Mouse (Mus musculus): ENCODE data around the gene Vmn1r211. TPM values are rescaled to one million over a fixed set of nuclear protein-coding genes. Genes with fewer than 3 reads are reported as not detected.
"Not testable (repeated sequence)": the region's sequence is repeated elsewhere in the genome, so short reads cannot be mapped to it uniquely, and the experiment has no call there.

Gene Vmn1r211
- polyA plus RNA-seq, 1 experiment from 2014 or later, result not detected

- H3K4me1 ChIP-seq (replicated peaks; ENCODE audit: control insufficient read depth, insufficient read depth, low read length); H3K27ac ChIP-seq (ENCODE audit: low read depth, low read length); ATAC-seq; H3K4me2 ChIP-seq (replicated peaks; ENCODE audit: low read depth); H3K9me3 ChIP-seq (ENCODE audit: control insufficient read depth); H3K4me3 ChIP-seq (ENCODE audit: low read depth, low read length); H3K36me3 ChIP-seq (ENCODE audit: control insufficient read depth, insufficient read depth); H3K9ac ChIP-seq (ENCODE audit: low read depth, low read length); H3K27me3 ChIP-seq (replicated peaks; ENCODE audit: control insufficient read depth, insufficient read depth, low read length): not testable (repeated sequence)
Observed at GRCm38 (mm10) chr13:22809582-22809981, 47.8 kb downstream of the Vmn1r211 start, which contains the start of gene Vmn1r209. Gene Vmn1r209 (minus strand): TSS chr13:22809682.

Other genes starting within 250 kb of the Vmn1r211 start
- not detected in 2 replicates for gene Vmn1r206, start 233.3 kb downstream of the Vmn1r211 start, polyA plus RNA-seq (2015; fragmentation: Nextera tagmentation; extraction: Ambion mirVana)
- gene Vmn1r207-ps, start 127.9 kb downstream of the Vmn1r211 start, polyA plus RNA-seq (2015; fragmentation: Nextera tagmentation; extraction: Ambion mirVana), result not detected in 2 replicates
- gene Vmn1r208, start 80.2 kb downstream of the Vmn1r211 start, polyA plus RNA-seq (2015; fragmentation: Nextera tagmentation; extraction: Ambion mirVana), result not detected in 2 replicates
- not detected in 2 replicates for gene Vmn1r209, start 47.9 kb downstream of the Vmn1r211 start, polyA plus RNA-seq (2015; fragmentation: Nextera tagmentation; extraction: Ambion mirVana)
- gene Vmn1r210, start 26.2 kb downstream of the Vmn1r211 start, polyA plus RNA-seq (2015; fragmentation: Nextera tagmentation; extraction: Ambion mirVana), result not detected in 2 replicates
- gene Vmn1r212, start 26.6 kb upstream of the Vmn1r211 start, polyA plus RNA-seq (2015; fragmentation: Nextera tagmentation; extraction: Ambion mirVana), result not detected in 2 replicates
- not detected in 2 replicates for gene Vmn1r213, start 150.1 kb upstream of the Vmn1r211 start, polyA plus RNA-seq (2015; fragmentation: Nextera tagmentation; extraction: Ambion mirVana)
- gene Vmn1r214, start 172.9 kb upstream of the Vmn1r211 start, polyA plus RNA-seq (2015; fragmentation: Nextera tagmentation; extraction: Ambion mirVana), result not detected in 2 replicates
- gene Vmn1r215, start 210.5 kb upstream of the Vmn1r211 start, polyA plus RNA-seq (2015; fragmentation: Nextera tagmentation; extraction: Ambion mirVana), result not detected in 2 replicates